Mouse (Mus musculus): ENCODE data around the gene Rbm5. TPM values are rescaled to one million over a fixed set of nuclear protein-coding genes. Genes with fewer than 3 reads are reported as not detected.

Gene Rbm5
- polyA plus RNA-seq, 1 experiment from 2014 or later, result 108 TPM

GRCm38 (mm10) chr9:107709697-107710483 lies 60.9 kb downstream of the Rbm5 start, which contains the start of gene Sema3f:
Gene Sema3f (minus strand): TSS chr9:107710475.
- 1% methylated on average over 77 of the region's 86 CpGs for WGBS
- Histone ChIP-seq H3K9ac (ENCODE audit: low read depth, low read length) (peak within 1 kb of the TSS; percentile 93), H3K4me2 (ENCODE audit: low read length) (peak within 1 kb of the TSS; percentile 97), H3K36me3 (ENCODE audit: insufficient read depth, low read length) (no peaks in the 10 kb centered on the region; the same call in 1 of the 2 replicates), H3K4me1 (replicated peaks; ENCODE audit: insufficient read depth, low read length) (peaks cover 44% of the 10 kb centered on the region), H3K27me3 (ENCODE audit: insufficient read depth, low read length) (no peaks in the 10 kb centered on the region), H3K4me3 (replicated peaks; ENCODE audit: low read depth, low read length) (peak within 1 kb of the TSS; percentile 75), H3K27ac (peak within 1 kb of the TSS; percentile 89), H3K9me3 (replicated peaks; ENCODE audit: low read length) (no peaks in the 10 kb centered on the region)
- peak; percentile 85 for TF ChIP-seq CTCF (IDR thresholded peaks at IDR 0.05; ENCODE audit: low read depth)
- peak; percentile 84 for DNase-seq (ENCODE audit: low spot score)
- ATAC-seq (replicated peaks; ENCODE audit: low FRiP score, low read depth), result peak; percentile 86

- Histone ChIP-seq H3K27ac (peak overlapping the region; percentile 89), H3K9ac (ENCODE audit: low read depth, low read length) (peak overlapping the region; percentile 93), H3K36me3 (ENCODE audit: insufficient read depth, low read length) (no peaks in the 10 kb centered on the region; the same call in 1 of the 2 replicates), H3K4me2 (ENCODE audit: low read length) (peak overlapping the region; percentile 97), H3K4me3 (replicated peaks; ENCODE audit: low read depth, low read length) (peak overlapping the region; percentile 75), H3K27me3 (ENCODE audit: insufficient read depth, low read length) (no peaks in the 10 kb centered on the region), H3K4me1 (replicated peaks; ENCODE audit: insufficient read depth, low read length) (peaks cover 40% of the 10 kb centered on the region), H3K9me3 (replicated peaks; ENCODE audit: low read length) (no peaks in the 10 kb centered on the region)
- no peak for DNase-seq (ENCODE audit: low spot score)
- ATAC-seq (replicated peaks; ENCODE audit: low FRiP score, low read depth), result no peak; the same call in 1 of the 2 replicates
- 0% methylated on average over 37 of the region's 55 CpGs for WGBS
- no peak for TF ChIP-seq CTCF (IDR thresholded peaks at IDR 0.05; ENCODE audit: low read depth)
Measured at GRCm38 (mm10) chr9:107709096-107709696, 61.6 kb downstream of the Rbm5 start.

- ATAC-seq (replicated peaks; ENCODE audit: low FRiP score, low read depth) (no peak), DNase-seq (ENCODE audit: low spot score) (no peak)
- WGBS, result 3% methylated on average over 21 of the region's 21 CpGs
- Histone ChIP-seq H3K4me1 (replicated peaks; ENCODE audit: insufficient read depth, low read length) (peaks cover 39% of the 10 kb centered on the region), H3K9me3 (replicated peaks; ENCODE audit: low read length) (no peaks in the 10 kb centered on the region), H3K36me3 (ENCODE audit: insufficient read depth, low read length) (no peaks in the 10 kb centered on the region; the same call in 1 of the 2 replicates), H3K4me3 (replicated peaks; ENCODE audit: low read depth, low read length) (peak overlapping the region; percentile 75), H3K9ac (ENCODE audit: low read depth, low read length) (peak overlapping the region; percentile 93), H3K4me2 (ENCODE audit: low read length) (peak overlapping the region; percentile 97), H3K27ac (peak overlapping the region; percentile 89), H3K27me3 (ENCODE audit: insufficient read depth, low read length) (no peaks in the 10 kb centered on the region)
- no peak; the same call in 1 of the 2 replicates for TF ChIP-seq CTCF (IDR thresholded peaks at IDR 0.05; ENCODE audit: low read depth)
Measured at GRCm38 (mm10) chr9:107708439-107709095, 62.2 kb downstream of the Rbm5 start.

- no peaks in the 10 kb centered on the region for H3K27me3 ChIP-seq (ENCODE audit: insufficient read depth, low read length)
- no peaks in the 10 kb centered on the region; the same call in 1 of the 2 replicates for H3K36me3 ChIP-seq (ENCODE audit: insufficient read depth, low read length)
- ATAC-seq (replicated peaks; ENCODE audit: low FRiP score, low read depth) (no peak), DNase-seq (ENCODE audit: low spot score) (peak; percentile 69)
- TF ChIP-seq CTCF (IDR thresholded peaks at IDR 0.05; ENCODE audit: low read depth), result no peak
- peak overlapping the region; percentile 75 for H3K4me3 ChIP-seq (replicated peaks; ENCODE audit: low read depth, low read length)
- H3K9ac ChIP-seq (ENCODE audit: low read depth, low read length), result peak overlapping the region; percentile 93
- H3K4me1 ChIP-seq (replicated peaks; ENCODE audit: insufficient read depth, low read length), result peaks cover 43% of the 10 kb centered on the region
- peak overlapping the region; percentile 39 for H3K27ac ChIP-seq
- peak overlapping the region; percentile 97 for H3K4me2 ChIP-seq (ENCODE audit: low read length)
- no peaks in the 10 kb centered on the region for H3K9me3 ChIP-seq (replicated peaks; ENCODE audit: low read length)
- 6% methylated on average over 16 of the region's 17 CpGs for WGBS
Measured at GRCm38 (mm10) chr9:107707701-107708438, 62.9 kb downstream of the Rbm5 start.

- H3K27ac ChIP-seq, result no peak overlapping the region
- peaks cover 51% of the 10 kb centered on the region for H3K4me1 ChIP-seq (replicated peaks; ENCODE audit: insufficient read depth, low read length)
- ATAC-seq (replicated peaks; ENCODE audit: low FRiP score, low read depth) (no peak), DNase-seq (ENCODE audit: low spot score) (peak; percentile 35)
- peak overlapping the region; percentile 93; the same call in 1 of the 2 replicates for H3K9ac ChIP-seq (ENCODE audit: low read depth, low read length)
- TF ChIP-seq CTCF (IDR thresholded peaks at IDR 0.05; ENCODE audit: low read depth), result no peak
- WGBS, result 8% methylated on average over 14 of the region's 14 CpGs
- H3K4me3 ChIP-seq (replicated peaks; ENCODE audit: low read depth, low read length), result peak overlapping the region; percentile 75
- peak overlapping the region; percentile 97 for H3K4me2 ChIP-seq (ENCODE audit: low read length)
- no peaks in the 10 kb centered on the region for H3K9me3 ChIP-seq (replicated peaks; ENCODE audit: low read length)
- H3K36me3 ChIP-seq (ENCODE audit: insufficient read depth, low read length), result no peaks in the 10 kb centered on the region; the same call in 1 of the 2 replicates
- no peaks in the 10 kb centered on the region for H3K27me3 ChIP-seq (ENCODE audit: insufficient read depth, low read length)
Measured at GRCm38 (mm10) chr9:107706781-107707211, 64.0 kb downstream of the Rbm5 start.

Data from kidney, postnatal 0 days (tissue).